Mouse (Mus musculus): ENCODE measurements at regions not wholly inside any gene's neighbourhood (a gene's known extent, or its start where the extent isn't known, plus 50 kb on each side); places are given as distances from the start of the nearest gene placed in this dataset.
"Not testable (repeated sequence)": the region's sequence is repeated elsewhere in the genome, so short reads cannot be mapped to it uniquely, and the experiment has no call there.

- H3K9ac ChIP-seq (ENCODE audit: low read length); DNase-seq (ENCODE audit: low spot score, missing footprints); H3K4me1 ChIP-seq (ENCODE audit: control insufficient read depth, insufficient read depth, low read length); H3K27ac ChIP-seq (ENCODE audit: low read depth, low read length); H3K4me3 ChIP-seq (ENCODE audit: low read depth, low read length); H3K9me3 ChIP-seq (ENCODE audit: control insufficient read depth, low read length); H3K36me3 ChIP-seq (ENCODE audit: control insufficient read depth, insufficient read depth, low read length); ATAC-seq (ENCODE audit: low FRiP score); H3K4me2 ChIP-seq; H3K27me3 ChIP-seq (ENCODE audit: control insufficient read depth, insufficient read depth, low read length): not testable (repeated sequence)
- WGBS, result 83% methylated on average over 2 of the region's 2 CpGs
These were observed 80.8 kb upstream of the Pdk4 start for GRCm38 (mm10) chr6:5576891-5577290.

GRCm38 (mm10) chr6:5566582-5566981 is 70.5 kb upstream of the Pdk4 start:
- ATAC-seq (ENCODE audit: low FRiP score), result no peak
- Histone ChIP-seq H3K36me3 (ENCODE audit: control insufficient read depth, insufficient read depth, low read length) (no peaks in the 10 kb centered on the region), H3K4me2 (no peak overlapping the region), H3K9ac (ENCODE audit: low read length) (no peak overlapping the region), H3K27ac (ENCODE audit: low read depth, low read length) (no peak overlapping the region), H3K4me1 (ENCODE audit: control insufficient read depth, insufficient read depth, low read length) (no peaks in the 10 kb centered on the region), H3K9me3 (ENCODE audit: control insufficient read depth, low read length) (no peaks in the 10 kb centered on the region), H3K27me3 (ENCODE audit: control insufficient read depth, insufficient read depth, low read length) (no peaks in the 10 kb centered on the region), H3K4me3 (ENCODE audit: low read depth, low read length) (no peak overlapping the region)
- 86% methylated on average over 5 of the region's 5 CpGs for WGBS
- no peak for DNase-seq (ENCODE audit: low spot score, missing footprints)

- no peak for ATAC-seq (ENCODE audit: low FRiP score)
- no peak for DNase-seq (ENCODE audit: low spot score, missing footprints)
These were observed 68.9 kb upstream of the Pdk4 start for GRCm38 (mm10) chr6:5565049-5565448.

DNA sequence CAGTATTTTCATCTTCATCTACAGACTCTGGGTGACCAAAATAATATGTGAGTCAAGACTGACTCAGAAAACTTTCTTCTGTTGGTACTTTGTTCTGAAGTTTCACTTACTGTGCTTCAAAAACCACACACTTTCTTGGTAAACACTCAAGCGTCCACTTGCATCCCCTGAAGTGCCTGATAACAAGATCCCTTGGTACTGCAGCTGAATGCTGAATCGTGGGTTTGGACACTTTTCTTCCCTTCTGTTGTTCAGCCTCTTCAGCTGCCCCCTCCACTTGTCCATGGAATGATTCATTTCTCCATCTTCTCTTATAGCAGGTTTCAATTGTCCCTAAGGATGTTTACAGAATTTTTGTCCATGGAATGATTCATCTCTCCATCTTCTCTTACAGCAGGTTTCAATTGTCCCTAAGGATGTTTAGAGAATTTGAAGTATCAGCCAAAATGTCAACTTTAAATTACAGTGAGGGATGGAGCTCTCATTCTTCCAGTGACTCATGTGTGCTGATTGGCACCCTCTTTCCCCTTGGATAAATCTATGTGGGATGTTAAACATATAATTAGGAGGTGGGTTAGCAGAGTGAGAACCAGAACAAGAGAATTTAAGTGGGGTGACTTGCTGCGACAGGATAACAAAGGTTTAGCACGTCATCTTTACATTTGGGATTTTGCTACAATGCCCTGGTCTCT is 57.7 kb upstream of the Pdk4 start:
- no peak overlapping the region for H3K4me3 ChIP-seq (ENCODE audit: low read depth, low read length)
- WGBS, result 72% methylated on average over 4 of the region's 4 CpGs
- H3K9me3 ChIP-seq (ENCODE audit: control insufficient read depth, low read length), result no peaks in the 10 kb centered on the region
- no peak overlapping the region for H3K4me2 ChIP-seq
- no peak overlapping the region for H3K9ac ChIP-seq (ENCODE audit: low read length)
- ATAC-seq (ENCODE audit: low FRiP score), result no peak
- H3K4me1 ChIP-seq (ENCODE audit: control insufficient read depth, insufficient read depth, low read length), result no peaks in the 10 kb centered on the region
- H3K27me3 ChIP-seq (ENCODE audit: control insufficient read depth, insufficient read depth, low read length), result no peaks in the 10 kb centered on the region
- DNase-seq (ENCODE audit: low spot score, missing footprints), result no peak
- no peaks in the 10 kb centered on the region for H3K36me3 ChIP-seq (ENCODE audit: control insufficient read depth, insufficient read depth, low read length)
- H3K27ac ChIP-seq (ENCODE audit: low read depth, low read length), result no peak overlapping the region

More at GRCm38 (mm10) chr6:5565049-5565448, 68.9 kb upstream of the Pdk4 start:
- 85% methylated on average over 2 of the region's 2 CpGs for WGBS
- Histone ChIP-seq H3K4me3 (ENCODE audit: low read depth, low read length) (no peak overlapping the region), H3K27ac (ENCODE audit: low read depth, low read length) (no peak overlapping the region), H3K4me1 (ENCODE audit: control insufficient read depth, insufficient read depth, low read length) (no peaks in the 10 kb centered on the region), H3K36me3 (ENCODE audit: control insufficient read depth, insufficient read depth, low read length) (no peaks in the 10 kb centered on the region), H3K4me2 (no peak overlapping the region), H3K9ac (ENCODE audit: low read length) (no peak overlapping the region), H3K27me3 (ENCODE audit: control insufficient read depth, insufficient read depth, low read length) (no peaks in the 10 kb centered on the region), H3K9me3 (ENCODE audit: control insufficient read depth, low read length) (no peaks in the 10 kb centered on the region)

DNA sequence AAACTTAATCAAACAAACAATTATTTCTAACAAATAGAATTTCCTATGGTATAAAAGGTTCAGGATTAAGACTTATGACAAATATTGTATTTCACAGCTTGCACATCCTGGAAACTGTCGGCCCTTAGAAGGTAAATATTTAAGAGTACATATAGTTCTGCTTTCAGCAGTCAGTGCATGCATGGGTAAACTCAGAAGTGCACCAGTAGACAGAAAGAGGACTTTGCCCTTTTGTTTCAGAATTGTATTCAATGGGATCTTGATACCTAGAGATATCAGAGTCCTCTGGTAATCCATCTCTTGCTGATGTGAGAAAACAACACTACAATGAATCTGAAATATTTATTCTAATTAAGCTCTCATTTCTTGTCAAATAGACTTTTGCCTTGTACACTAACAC is 54.0 kb upstream of the Pdk4 start:
- DNase-seq (ENCODE audit: low spot score, missing footprints) (no peak), ATAC-seq (ENCODE audit: low FRiP score) (no peak)
- H3K9ac ChIP-seq (ENCODE audit: low read length), result no peak overlapping the region
- H3K27me3 ChIP-seq (ENCODE audit: control insufficient read depth, insufficient read depth, low read length), result no peaks in the 10 kb centered on the region
- H3K27ac ChIP-seq (ENCODE audit: low read depth, low read length), result no peak overlapping the region
- H3K4me3 ChIP-seq (ENCODE audit: low read depth, low read length), result no peak overlapping the region
- no peak overlapping the region for H3K4me2 ChIP-seq
- H3K36me3 ChIP-seq (ENCODE audit: control insufficient read depth, insufficient read depth, low read length), result no peaks in the 10 kb centered on the region
- no peaks in the 10 kb centered on the region for H3K9me3 ChIP-seq (ENCODE audit: control insufficient read depth, low read length)
- 86% methylated on average over 1 of the region's 1 CpGs for WGBS
- no peaks in the 10 kb centered on the region for H3K4me1 ChIP-seq (ENCODE audit: control insufficient read depth, insufficient read depth, low read length)

Data from midbrain, embryonic 11.5 days (tissue).